12 mouse cellular contexts compared by ENCODE assay signal in the genomic region with DNA sequence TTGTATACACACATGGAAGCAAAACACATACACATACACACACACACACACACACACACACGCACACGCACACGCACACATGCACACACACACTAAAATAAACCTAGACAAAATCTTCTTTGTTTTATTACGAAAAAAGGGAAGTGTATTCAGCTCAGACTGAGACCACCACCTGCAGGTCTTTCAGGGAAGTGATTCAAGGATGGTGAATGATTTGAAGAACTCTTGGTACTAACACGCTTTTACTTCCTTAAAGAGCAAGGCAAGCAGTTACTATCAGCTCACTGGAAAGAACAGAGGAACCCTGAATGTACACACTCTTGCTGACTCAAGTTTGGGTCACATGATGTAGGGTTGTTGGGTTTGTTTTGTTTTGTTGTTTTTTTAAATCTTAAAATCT. TPM values are rescaled to one million over a fixed set of nuclear protein-coding genes. Genes with fewer than 3 reads are reported as not detected.
DNase-seq lines count a peak whose midpoint lies in the region; ATAC-seq and TF ChIP-seq lines count a peak whose summit lies in the region.
"Had no signal": no experiment of that assay in that cellular context is flagged by ENCODE, and none has a peak within 500 bp of the region (broad histone marks: within the 10 kb centered on the region; RNA-seq: fewer than 3 reads in every experiment).

No protein-coding gene starts in this region.

- TF ChIP-seq CTCF in forebrain, postnatal 0 days (IDR thresholded peaks at IDR 0.05; ENCODE audit: low read depth), result peak; percentile 52
- TF ChIP-seq CTCF in liver, postnatal 0 days (IDR thresholded peaks at IDR 0.05; ENCODE audit: low read depth), result peak; percentile 54
- peak; percentile 29 to 64; a peak in 2 of 4 replicates for TF ChIP-seq CTCF in CH12.LX (conservative IDR thresholded peaks at IDR 0.05 in 1 of 2, IDR thresholded peaks at IDR 0.05 in 1 of 2; ENCODE audit: low read depth in 2 of 2, low read length in 2 of 2)

- dilution Hi-C loops in CH12.LX (cut with MboI; ENCODE audit: extremely low pct_ligation_motif_present, extremely low pct_unique_long_range_greater_than_20kb, low sequenced_read_pairs), result no loop called here

- ATAC-seq in forebrain, postnatal 0 days, result no peak
- no peak for ATAC-seq in forebrain, embryonic 12.5 days (ENCODE audit: low FRiP score)
- ATAC-seq in liver, postnatal 0 days, result peak; percentile 55; the same call in 1 of the 2 replicates
- no peak for ATAC-seq in liver, embryonic 12.5 days
- peak; percentile 91 to 93 for ATAC-seq in hematopoietic stem cell, adult 5-6 weeks (replicated peaks in 1 of 2; ENCODE audit: insufficient read depth in 1 of 2, low FRiP score in 2 of 2, low TSS enrichment in 1 of 2, low read depth in 1 of 2, poor library complexity in 2 of 2, severe bottlenecking in 2 of 2)
- no peak for ATAC-seq in megakaryocyte-erythroid progenitor cell, adult 5-6 weeks (replicated peaks; ENCODE audit: low FRiP score, low TSS enrichment, poor library complexity, severe bottlenecking)
- ATAC-seq: intestine, embryonic 15.5 days had no signal

- H3K9me3 ChIP-seq in forebrain, postnatal 0 days (ENCODE audit: low read length), result no peaks in the 10 kb centered on the region
- no peaks in the 10 kb centered on the region for H3K9me3 ChIP-seq in forebrain, embryonic 12.5 days
- no peaks in the 10 kb centered on the region for H3K9me3 ChIP-seq in liver, postnatal 0 days (ENCODE audit: low read length)
- H3K9me3 ChIP-seq in liver, embryonic 12.5 days (replicated peaks), result no peaks in the 10 kb centered on the region
- peaks cover 3% of the 10 kb centered on the region for H3K9me3 ChIP-seq in CH12.LX (replicated peaks; ENCODE audit: low read length)
- H3K9me3 ChIP-seq: G1E; intestine, embryonic 15.5 days; megakaryocyte, embryonic 14.5 days had no signal

- peak; percentile 16 for DNase-seq in forebrain, postnatal 0 days
- no peak for DNase-seq in liver, postnatal 0 days
- DNase-seq in CH12.LX (ENCODE audit: extremely low read depth), result peak; percentile 74
- DNase-seq in embryo, embryonic 10 days (ENCODE audit: low spot score), result no peak
- DNase-seq: liver had no signal

- no peak for TF ChIP-seq POLR2A in CH12.LX (IDR thresholded peaks at IDR 0.05; ENCODE audit: low read depth, low read length)

- H3K4me1 ChIP-seq in forebrain, postnatal 0 days (ENCODE audit: insufficient read depth), result no peaks in the 10 kb centered on the region
- no peaks in the 10 kb centered on the region for H3K4me1 ChIP-seq in forebrain, embryonic 12.5 days
- H3K4me1 ChIP-seq in liver, postnatal 0 days (ENCODE audit: insufficient read depth), result no peaks in the 10 kb centered on the region
- H3K4me1 ChIP-seq in liver, embryonic 12.5 days, result no peaks in the 10 kb centered on the region
- peaks cover 0 to 27% of the 10 kb centered on the region in 2 experiments; a peak in 2 of 4 replicates for H3K4me1 ChIP-seq in CH12.LX (ENCODE audit: control insufficient read depth in 1 of 2, insufficient read depth in 2 of 2)
- H3K4me1 ChIP-seq: intestine, embryonic 15.5 days had no signal

- H3K27ac ChIP-seq in forebrain, postnatal 0 days (ENCODE audit: low read depth, low read length), result no peak overlapping the region
- H3K27ac ChIP-seq in forebrain, embryonic 12.5 days, result no peak overlapping the region
- H3K27ac ChIP-seq in liver, postnatal 0 days (ENCODE audit: low read depth), result no peak overlapping the region
- no peak overlapping the region for H3K27ac ChIP-seq in liver, embryonic 12.5 days
- no peak overlapping the region for H3K27ac ChIP-seq in CH12.LX (ENCODE audit: insufficient read depth, low read depth)
- H3K27ac ChIP-seq: intestine, embryonic 15.5 days had no signal

- H3K4me3 ChIP-seq in forebrain, postnatal 0 days (ENCODE audit: low read depth, low read length), result no peak overlapping the region
- no peak overlapping the region for H3K4me3 ChIP-seq in forebrain, embryonic 12.5 days (replicated peaks)
- no peak overlapping the region for H3K4me3 ChIP-seq in liver, postnatal 0 days (ENCODE audit: low read depth, low read length)
- H3K4me3 ChIP-seq in liver, embryonic 12.5 days, result no peak overlapping the region
- H3K4me3 ChIP-seq in CH12.LX (replicated peaks in 1 of 3; ENCODE audit: low read depth in 2 of 3, low read length in 2 of 3, poor library complexity in 1 of 3), result no peak overlapping the region
- H3K4me3 ChIP-seq: intestine, embryonic 15.5 days; megakaryocyte, embryonic 14.5 days had no signal

- WGBS in forebrain, postnatal 0 days, result 94% methylated on average over 5 of the region's 5 CpGs
- 89% methylated on average over 5 of the region's 5 CpGs for WGBS in forebrain, embryonic 12.5 days
- WGBS in liver, postnatal 0 days (ENCODE audit: insufficient replicate concordance), result 68% methylated on average over 5 of the region's 5 CpGs
- 78% methylated on average over 5 of the region's 5 CpGs for WGBS in liver, embryonic 12.5 days (ENCODE audit: insufficient replicate concordance)

- peak; percentile 70 for TF ChIP-seq RAD21 in CH12.LX (IDR thresholded peaks at IDR 0.05; ENCODE audit: low read depth, low read length)

- in situ Hi-C loops in CH12.LX (cut with MboI; ENCODE audit: low pct_ligation_motif_present, low pct_unique_long_range_greater_than_20kb, low sequenced_read_pairs), result loop anchor here (5.0 kb wide), 1 partner anchor 45 kb away; no protein-coding TSS in a partner anchor

- peaks cover 63% of the 10 kb centered on the region for H3K36me3 ChIP-seq in forebrain, postnatal 0 days (ENCODE audit: insufficient read depth)
- H3K36me3 ChIP-seq in forebrain, embryonic 12.5 days (replicated peaks), result peaks cover 74% of the 10 kb centered on the region
- H3K36me3 ChIP-seq in liver, postnatal 0 days (replicated peaks; ENCODE audit: insufficient read depth, low read length), result peaks cover 45% of the 10 kb centered on the region
- peaks cover 66% of the 10 kb centered on the region for H3K36me3 ChIP-seq in liver, embryonic 12.5 days
- H3K36me3 ChIP-seq in CH12.LX (replicated peaks in 1 of 2; ENCODE audit: control insufficient read depth in 1 of 2, insufficient read depth in 1 of 2, low read length in 1 of 2), result peaks cover 53 to 73% of the 10 kb centered on the region in 2 experiments

- H3K27me3 ChIP-seq in forebrain, postnatal 0 days (ENCODE audit: insufficient read depth, low read length), result no peaks in the 10 kb centered on the region
- no peaks in the 10 kb centered on the region for H3K27me3 ChIP-seq in forebrain, embryonic 12.5 days
- H3K27me3 ChIP-seq in liver, postnatal 0 days (ENCODE audit: insufficient read depth, low read length), result no peaks in the 10 kb centered on the region
- no peaks in the 10 kb centered on the region for H3K27me3 ChIP-seq in liver, embryonic 12.5 days (replicated peaks)
- H3K27me3 ChIP-seq in CH12.LX (replicated peaks), result no peaks in the 10 kb centered on the region
- H3K27me3 ChIP-seq: intestine, embryonic 15.5 days; megakaryocyte, embryonic 14.5 days had no signal

- no peak overlapping the region for H3K9ac ChIP-seq in forebrain, postnatal 0 days
- no peak overlapping the region for H3K9ac ChIP-seq in forebrain, embryonic 12.5 days
- no peak overlapping the region for H3K9ac ChIP-seq in liver, postnatal 0 days (replicated peaks)
- H3K9ac ChIP-seq in liver, embryonic 12.5 days, result no peak overlapping the region
- no peak overlapping the region for H3K9ac ChIP-seq in CH12.LX (ENCODE audit: insufficient read depth, low read depth)
- H3K9ac ChIP-seq: intestine, embryonic 15.5 days had no signal

- no peaks in the 10 kb centered on the region for H3K79me2 ChIP-seq in CH12.LX (replicated peaks; ENCODE audit: control insufficient read depth, extremely low read depth, insufficient read depth, poor library complexity, severe bottlenecking)

- no peak for TF ChIP-seq EP300 in liver, postnatal 0 days (IDR thresholded peaks at IDR 0.05; ENCODE audit: low read depth)
- TF ChIP-seq EP300 in CH12.LX (IDR thresholded peaks at IDR 0.05; ENCODE audit: low read length), result peak; percentile 52; the same call in 1 of the 2 replicates

- no peak overlapping the region for H3K4me2 ChIP-seq in forebrain, postnatal 0 days (ENCODE audit: low read depth)
- H3K4me2 ChIP-seq in forebrain, embryonic 12.5 days, result no peak overlapping the region
- no peak overlapping the region for H3K4me2 ChIP-seq in liver, postnatal 0 days (ENCODE audit: low read depth, low read length)
- no peak overlapping the region for H3K4me2 ChIP-seq in liver, embryonic 12.5 days
- H3K4me2 ChIP-seq in CH12.LX (ENCODE audit: insufficient read depth, low read depth, poor library complexity, severe bottlenecking), result no peak overlapping the region
- H3K4me2 ChIP-seq: intestine, embryonic 15.5 days had no signal

RNA-seq across cellular contexts. Expression of gene Slc35a5, which starts 15.9 kb away (rescaled TPM):
- total RNA-seq in forebrain, postnatal 0 days (2014; rRNA removed), result 28.7 and 34.7 TPM in 2 replicates
- polyA plus RNA-seq in forebrain, postnatal 0 days (2015; fragmentation: Nextera tagmentation; extraction: Ambion mirVana), result 25.2 and 29.4 TPM in 2 replicates
- polyA plus RNA-seq in forebrain, embryonic 12.5 days (2016; fragmentation: Nextera tagmentation; extraction: Ambion mirVana), result 20.5 and 22.0 TPM in 2 replicates
- polyA plus RNA-seq in liver, postnatal 0 days (2015; fragmentation: Nextera tagmentation; extraction: Ambion mirVana), result 8.1 and 8.2 TPM in 2 replicates
- 7.3 and 9.0 TPM in 2 replicates for polyA plus RNA-seq in liver, embryonic 12.5 days (2016; fragmentation: Nextera tagmentation; extraction: Ambion mirVana)
- total RNA-seq in CH12.LX (2012; rRNA removed), result 6.1 and 7.4 TPM in 2 replicates
- 5.7 and 6.1 TPM in 2 replicates for total RNA-seq in CH12.LX (2014; rRNA removed)
- polyA plus RNA-seq in CH12.LX (2012; ENCODE audit: insufficient read length, low read depth), result 11.8 and 14.8 TPM in 2 replicates
- total RNA-seq in hematopoietic stem cell, adult 5-6 weeks (2017), result 8.9 and 18.4 TPM in 2 replicates
- 4.9 and 11.3 TPM in 2 replicates for total RNA-seq in megakaryocyte-erythroid progenitor cell, adult 5-6 weeks (2014; fragmentation: Nextera tagmentation)
- total RNA-seq in megakaryocyte-erythroid progenitor cell, adult 5-6 weeks (2017), result 4.3 and 12.1 TPM in 2 replicates

RNA-seq across cellular contexts. Expression of gene Atg3, which starts 16.0 kb away (rescaled TPM):
- total RNA-seq in forebrain, postnatal 0 days (2014; rRNA removed), result 24.9 and 27.3 TPM in 2 replicates
- polyA plus RNA-seq in forebrain, postnatal 0 days (2015; fragmentation: Nextera tagmentation; extraction: Ambion mirVana), result 52.2 and 54.9 TPM in 2 replicates
- polyA plus RNA-seq in forebrain, embryonic 12.5 days (2016; fragmentation: Nextera tagmentation; extraction: Ambion mirVana), result 38.9 and 43.1 TPM in 2 replicates
- 28.4 and 33.0 TPM in 2 replicates for polyA plus RNA-seq in liver, postnatal 0 days (2015; fragmentation: Nextera tagmentation; extraction: Ambion mirVana)
- polyA plus RNA-seq in liver, embryonic 12.5 days (2016; fragmentation: Nextera tagmentation; extraction: Ambion mirVana), result 28.9 TPM in 2 replicates
- total RNA-seq in CH12.LX (2012; rRNA removed), result 27.6 and 28.2 TPM in 2 replicates
- total RNA-seq in CH12.LX (2014; rRNA removed), result 43.0 and 46.3 TPM in 2 replicates
- polyA plus RNA-seq in CH12.LX (2012; ENCODE audit: insufficient read length, low read depth), result 67.5 and 68.3 TPM in 2 replicates
- 39.5 and 45.4 TPM in 2 replicates for total RNA-seq in hematopoietic stem cell, adult 5-6 weeks (2017)
- 37.2 and 41.6 TPM in 2 replicates for total RNA-seq in megakaryocyte-erythroid progenitor cell, adult 5-6 weeks (2014; fragmentation: Nextera tagmentation)
- 33.6 and 39.9 TPM in 2 replicates for total RNA-seq in megakaryocyte-erythroid progenitor cell, adult 5-6 weeks (2017)

RNA-seq across cellular contexts. Expression of gene Ccdc80, which starts 49.4 kb away (rescaled TPM):
- total RNA-seq in forebrain, postnatal 0 days (2014; rRNA removed), result 11.5 and 15.9 TPM in 2 replicates
- polyA plus RNA-seq in forebrain, postnatal 0 days (2015; fragmentation: Nextera tagmentation; extraction: Ambion mirVana), result 19.5 and 22.4 TPM in 2 replicates
- polyA plus RNA-seq in forebrain, embryonic 12.5 days (2016; fragmentation: Nextera tagmentation; extraction: Ambion mirVana), result 9.8 and 10.9 TPM in 2 replicates
- polyA plus RNA-seq in liver, postnatal 0 days (2015; fragmentation: Nextera tagmentation; extraction: Ambion mirVana), result 21.0 and 27.2 TPM in 2 replicates
- 10.9 and 12.2 TPM in 2 replicates for polyA plus RNA-seq in liver, embryonic 12.5 days (2016; fragmentation: Nextera tagmentation; extraction: Ambion mirVana)
- total RNA-seq in CH12.LX (2012; rRNA removed) (9.5 TPM in 2 replicates), CH12.LX (2014; rRNA removed) (2.6 and 3.9 TPM in 2 replicates)
- 6.1 and 6.6 TPM in 2 replicates for polyA plus RNA-seq in CH12.LX (2012; ENCODE audit: insufficient read length, low read depth)
- 0.94 TPM in 1 of 2 replicates, not detected in the other for total RNA-seq in hematopoietic stem cell, adult 5-6 weeks (2017)
- total RNA-seq in megakaryocyte-erythroid progenitor cell, adult 5-6 weeks (2014; fragmentation: Nextera tagmentation), result not detected in 2 replicates
- total RNA-seq in megakaryocyte-erythroid progenitor cell, adult 5-6 weeks (2017), result not detected in 2 replicates
- polyA plus RNA-seq: G1E had no signal

Comparison
In these comparisons a context has a peak if more than half of its experiments do, and no peak if none do; other contexts are left out.
1. ATAC-seq: peak in liver, postnatal 0 days (single experiment) and hematopoietic stem cell, adult 5-6 weeks (2 of 2); none in forebrain, postnatal 0 days (single experiment), forebrain, embryonic 12.5 days (single experiment), liver, embryonic 12.5 days (single experiment) and megakaryocyte-erythroid progenitor cell, adult 5-6 weeks (single experiment).
2. DNase-seq: peak in forebrain, postnatal 0 days (single experiment) and CH12.LX (single experiment); none in liver, postnatal 0 days (single experiment) and embryo, embryonic 10 days (single experiment).
3. Peak in every context shown above with its lines, with median percentiles within 50 percentile points of each other: CTCF ChIP-seq.